Mouse (Mus musculus): Measurements from ENCODE around the gene Onecut1. TPM values are rescaled to one million over a fixed set of nuclear protein-coding genes. Genes with fewer than 3 reads are reported as not detected.

Onecut1 gene
- polyA plus RNA-seq, 1 experiment from 2014 or later, result 14.8 TPM

DNA sequence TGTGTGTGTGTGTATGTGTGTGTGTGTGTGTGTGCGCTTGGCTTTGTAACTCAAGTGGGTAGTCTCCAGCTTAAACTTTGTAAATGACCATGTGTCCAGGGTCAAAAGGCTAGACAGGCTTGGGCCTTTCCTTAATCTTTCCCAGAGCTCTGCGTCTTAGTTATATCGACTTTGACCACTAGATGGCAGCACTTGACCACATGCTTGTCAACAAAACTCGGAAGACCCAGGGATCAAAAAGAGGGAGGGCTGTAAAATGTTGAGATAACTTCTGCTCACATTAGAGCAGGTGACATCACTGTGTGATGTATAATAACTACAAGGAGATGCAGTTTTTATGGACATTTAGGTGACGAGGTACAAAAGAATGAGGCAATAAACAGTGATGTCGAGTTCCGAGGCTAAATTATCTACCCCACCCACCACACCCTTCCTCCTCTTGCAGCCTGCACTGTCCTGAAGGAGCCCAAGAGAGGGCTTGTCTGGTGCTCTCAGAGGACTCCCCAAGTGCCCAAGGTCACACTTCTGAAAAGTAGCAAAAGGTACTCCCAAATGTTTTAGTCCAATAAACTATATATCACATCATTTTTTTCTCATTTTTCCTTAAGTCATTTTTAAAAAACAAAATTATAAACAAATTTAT, 43.3 kb downstream of the Onecut1 start:
- H3K4me3 ChIP-seq (ENCODE audit: low read depth, low read length), result no peak overlapping the region
- H3K9me3 ChIP-seq (ENCODE audit: control insufficient read depth, low read length), result no peaks in the 10 kb centered on the region
- H3K4me1 ChIP-seq (ENCODE audit: control insufficient read depth, insufficient read depth, low read length), result no peaks in the 10 kb centered on the region
- 23% methylated on average over 7 of the region's 7 CpGs for WGBS
- no peak overlapping the region for H3K27ac ChIP-seq (ENCODE audit: low read depth, low read length)
- DNase-seq (ENCODE audit: low spot score, missing footprints) (peak; percentile 98), ATAC-seq (ENCODE audit: low FRiP score) (peak; percentile 69)
- H3K36me3 ChIP-seq (ENCODE audit: control insufficient read depth, insufficient read depth, low read length), result no peaks in the 10 kb centered on the region
- H3K4me2 ChIP-seq, result no peak overlapping the region
- no peak overlapping the region for H3K9ac ChIP-seq (ENCODE audit: low read length)
- H3K27me3 ChIP-seq (ENCODE audit: control insufficient read depth, insufficient read depth, low read length), result no peaks in the 10 kb centered on the region

DNA sequence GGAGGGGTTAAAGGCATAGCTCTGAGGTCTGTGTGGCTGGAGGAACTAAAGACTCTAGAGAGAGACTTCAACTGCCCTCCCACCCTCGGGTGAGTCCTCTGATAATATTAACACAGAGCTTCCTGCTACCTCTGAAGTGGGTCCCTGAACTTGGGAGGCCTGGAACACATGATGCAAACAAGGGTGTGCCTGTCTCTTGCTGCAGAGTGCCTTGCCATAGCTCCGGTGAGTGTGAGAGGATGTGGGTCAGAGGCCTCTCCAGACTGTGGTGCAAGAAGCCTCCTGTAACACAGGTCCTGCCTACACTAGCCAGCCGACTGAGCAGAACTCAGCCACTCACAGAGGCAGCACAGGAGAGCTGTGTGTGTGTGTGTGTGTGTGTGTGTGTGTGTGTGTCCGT, 45.2 kb downstream of the Onecut1 start:
- Histone ChIP-seq H3K4me3 (ENCODE audit: low read depth, low read length) (no peak overlapping the region), H3K27ac (ENCODE audit: low read depth, low read length) (no peak overlapping the region), H3K4me1 (ENCODE audit: control insufficient read depth, insufficient read depth, low read length) (no peaks in the 10 kb centered on the region), H3K27me3 (ENCODE audit: control insufficient read depth, insufficient read depth, low read length) (no peaks in the 10 kb centered on the region), H3K4me2 (no peak overlapping the region), H3K9me3 (ENCODE audit: control insufficient read depth, low read length) (no peaks in the 10 kb centered on the region), H3K36me3 (ENCODE audit: control insufficient read depth, insufficient read depth, low read length) (no peaks in the 10 kb centered on the region), H3K9ac (ENCODE audit: low read length) (no peak overlapping the region)
- ATAC-seq (ENCODE audit: low FRiP score) (no peak), DNase-seq (ENCODE audit: low spot score, missing footprints) (no peak)
- WGBS, result 67% methylated on average over 4 of the region's 4 CpGs

- Histone ChIP-seq H3K4me3 (ENCODE audit: low read depth, low read length) (no peak overlapping the region), H3K9me3 (ENCODE audit: control insufficient read depth, low read length) (no peaks in the 10 kb centered on the region), H3K4me2 (no peak overlapping the region), H3K27me3 (ENCODE audit: control insufficient read depth, insufficient read depth, low read length) (no peaks in the 10 kb centered on the region), H3K9ac (ENCODE audit: low read length) (no peak overlapping the region), H3K36me3 (ENCODE audit: control insufficient read depth, insufficient read depth, low read length) (no peaks in the 10 kb centered on the region), H3K4me1 (ENCODE audit: control insufficient read depth, insufficient read depth, low read length) (no peaks in the 10 kb centered on the region), H3K27ac (ENCODE audit: low read depth, low read length) (no peak overlapping the region)
- DNase-seq (ENCODE audit: low spot score, missing footprints) (no peak), ATAC-seq (ENCODE audit: low FRiP score) (no peak)
- WGBS, result 77% methylated on average over 15 of the region's 15 CpGs
These were observed 47.5 kb downstream of the Onecut1 start for GRCm38 (mm10) chr9:74909245-74909644.

DNA sequence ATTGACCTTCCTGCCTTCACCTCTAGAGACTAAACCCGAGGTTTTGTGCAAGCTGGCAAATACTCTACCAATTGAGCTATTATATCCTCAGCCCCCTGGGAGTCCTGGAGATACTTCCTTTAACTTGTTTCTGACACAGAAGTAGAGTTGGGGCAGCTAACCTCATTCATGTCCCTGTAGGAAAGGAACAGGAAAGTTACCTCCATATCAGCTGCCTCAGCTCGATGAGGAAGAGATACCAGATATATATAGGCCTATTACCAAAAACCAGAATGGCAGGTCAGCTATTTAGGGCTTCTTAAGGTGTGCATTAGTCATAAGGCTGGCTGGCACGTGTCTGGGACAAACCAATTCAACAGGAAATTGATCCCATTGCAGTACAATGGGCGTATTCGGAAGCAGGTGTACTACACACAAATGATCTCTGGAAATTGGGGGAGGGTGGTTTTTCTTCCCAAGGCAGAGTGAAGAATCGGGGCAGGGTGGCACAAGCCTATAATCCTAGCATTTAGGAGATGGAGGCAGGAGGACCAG, 48.6 kb downstream of the Onecut1 start:
- Histone ChIP-seq H3K4me3 (ENCODE audit: low read depth, low read length) (no peak overlapping the region), H3K9me3 (ENCODE audit: control insufficient read depth, low read length) (no peaks in the 10 kb centered on the region), H3K27me3 (ENCODE audit: control insufficient read depth, insufficient read depth, low read length) (no peaks in the 10 kb centered on the region), H3K4me1 (ENCODE audit: control insufficient read depth, insufficient read depth, low read length) (no peaks in the 10 kb centered on the region), H3K9ac (ENCODE audit: low read length) (no peak overlapping the region), H3K27ac (ENCODE audit: low read depth, low read length) (no peak overlapping the region), H3K4me2 (no peak overlapping the region), H3K36me3 (ENCODE audit: control insufficient read depth, insufficient read depth, low read length) (no peaks in the 10 kb centered on the region)
- ATAC-seq (ENCODE audit: low FRiP score) (no peak), DNase-seq (ENCODE audit: low spot score, missing footprints) (no peak)
- 84% methylated on average over 6 of the region's 6 CpGs for WGBS

GRCm38 (mm10) chr9:74911430-74911829, 49.7 kb downstream of the Onecut1 start:
- no peak overlapping the region for H3K4me2 ChIP-seq
- no peak overlapping the region for H3K9ac ChIP-seq (ENCODE audit: low read length)
- no peaks in the 10 kb centered on the region for H3K27me3 ChIP-seq (ENCODE audit: control insufficient read depth, insufficient read depth, low read length)
- H3K36me3 ChIP-seq (ENCODE audit: control insufficient read depth, insufficient read depth, low read length), result no peaks in the 10 kb centered on the region
- DNase-seq (ENCODE audit: low spot score, missing footprints) (peak; percentile 81), ATAC-seq (ENCODE audit: low FRiP score) (no peak)
- WGBS, result 84% methylated on average over 4 of the region's 4 CpGs
- H3K4me3 ChIP-seq (ENCODE audit: low read depth, low read length), result no peak overlapping the region
- H3K4me1 ChIP-seq (ENCODE audit: control insufficient read depth, insufficient read depth, low read length), result no peaks in the 10 kb centered on the region
- H3K27ac ChIP-seq (ENCODE audit: low read depth, low read length), result no peak overlapping the region
- no peaks in the 10 kb centered on the region for H3K9me3 ChIP-seq (ENCODE audit: control insufficient read depth, low read length)

- 66% methylated on average over 2 of the region's 2 CpGs for WGBS
- Histone ChIP-seq H3K9me3 (ENCODE audit: control insufficient read depth, low read length) (no peaks in the 10 kb centered on the region), H3K4me1 (ENCODE audit: control insufficient read depth, insufficient read depth, low read length) (no peaks in the 10 kb centered on the region), H3K4me2 (no peak overlapping the region), H3K9ac (ENCODE audit: low read length) (no peak overlapping the region), H3K27ac (ENCODE audit: low read depth, low read length) (no peak overlapping the region), H3K36me3 (ENCODE audit: control insufficient read depth, insufficient read depth, low read length) (no peaks in the 10 kb centered on the region), H3K27me3 (ENCODE audit: control insufficient read depth, insufficient read depth, low read length) (no peaks in the 10 kb centered on the region), H3K4me3 (ENCODE audit: low read depth, low read length) (no peak overlapping the region)
- no peak for DNase-seq (ENCODE audit: low spot score, missing footprints)
- no peak for ATAC-seq (ENCODE audit: low FRiP score)
These were observed 50.2 kb downstream of the Onecut1 start for GRCm38 (mm10) chr9:74911919-74912318.

DNA sequence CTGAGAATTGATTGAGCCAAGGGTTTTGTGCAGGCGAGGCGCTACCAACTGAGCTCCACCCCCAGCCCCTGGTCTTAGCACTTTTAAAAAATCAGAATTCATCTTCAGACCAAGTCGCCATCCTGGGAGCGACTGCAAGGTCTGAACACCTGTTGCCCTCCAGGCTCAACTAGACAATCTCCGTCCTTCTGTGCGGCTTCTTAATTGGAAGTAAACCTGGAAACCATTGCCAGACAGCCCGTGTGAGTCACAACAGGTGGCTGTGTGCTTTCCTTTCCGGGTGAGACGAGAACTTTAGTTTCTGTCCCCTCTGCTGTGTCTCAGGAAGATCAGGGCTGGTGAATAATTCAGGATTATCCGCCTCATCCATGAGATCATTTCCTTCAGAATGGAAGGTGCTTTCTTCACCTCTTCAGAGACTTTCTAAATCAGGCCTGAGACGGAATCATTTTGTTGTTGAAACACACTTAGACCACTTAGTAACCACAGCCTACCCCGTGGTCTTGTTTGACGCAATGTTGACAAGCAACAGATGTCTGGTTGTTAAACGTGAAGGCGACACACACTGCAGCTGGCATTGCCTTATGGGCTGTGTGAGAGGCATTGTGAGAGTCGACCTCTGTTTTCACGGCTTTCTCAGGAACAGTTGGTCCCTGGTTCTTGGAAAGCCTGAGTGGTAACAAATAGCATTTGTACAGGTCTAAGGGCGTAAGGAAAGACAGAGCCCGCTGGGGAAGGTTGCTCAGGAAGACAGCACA, 51.1 kb downstream of the Onecut1 start:
- no peaks in the 10 kb centered on the region for H3K9me3 ChIP-seq (ENCODE audit: control insufficient read depth, low read length)
- no peak overlapping the region for H3K9ac ChIP-seq (ENCODE audit: low read length)
- no peak overlapping the region for H3K27ac ChIP-seq (ENCODE audit: low read depth, low read length)
- DNase-seq (ENCODE audit: low spot score, missing footprints) (peak; percentile 72), ATAC-seq (ENCODE audit: low FRiP score) (no peak)
- 79% methylated on average over 19 of the region's 19 CpGs for WGBS
- no peaks in the 10 kb centered on the region for H3K36me3 ChIP-seq (ENCODE audit: control insufficient read depth, insufficient read depth, low read length)
- no peaks in the 10 kb centered on the region for H3K27me3 ChIP-seq (ENCODE audit: control insufficient read depth, insufficient read depth, low read length)
- no peak overlapping the region for H3K4me2 ChIP-seq
- no peaks in the 10 kb centered on the region for H3K4me1 ChIP-seq (ENCODE audit: control insufficient read depth, insufficient read depth, low read length)
- no peak overlapping the region for H3K4me3 ChIP-seq (ENCODE audit: low read depth, low read length)

GRCm38 (mm10) chr9:74915611-74916010, 53.9 kb downstream of the Onecut1 start:
- ATAC-seq (ENCODE audit: low FRiP score) (no peak), DNase-seq (ENCODE audit: low spot score, missing footprints) (peak; percentile 60)
- Histone ChIP-seq H3K9me3 (ENCODE audit: control insufficient read depth, low read length) (no peaks in the 10 kb centered on the region), H3K4me2 (no peak overlapping the region), H3K27ac (ENCODE audit: low read depth, low read length) (no peak overlapping the region), H3K9ac (ENCODE audit: low read length) (no peak overlapping the region), H3K4me1 (ENCODE audit: control insufficient read depth, insufficient read depth, low read length) (no peaks in the 10 kb centered on the region), H3K36me3 (ENCODE audit: control insufficient read depth, insufficient read depth, low read length) (no peaks in the 10 kb centered on the region), H3K4me3 (ENCODE audit: low read depth, low read length) (no peak overlapping the region), H3K27me3 (ENCODE audit: control insufficient read depth, insufficient read depth, low read length) (no peaks in the 10 kb centered on the region)
- 93% methylated on average over 3 of the region's 3 CpGs for WGBS

- ATAC-seq (ENCODE audit: low FRiP score), result no peak
These were observed 58.7 kb downstream of the Onecut1 start for GRCm38 (mm10) chr9:74920450-74920849.

More at GRCm38 (mm10) chr9:74920450-74920849, 58.7 kb downstream of the Onecut1 start:
- DNase-seq (ENCODE audit: low spot score, missing footprints), result peak; percentile 23
- Histone ChIP-seq H3K36me3 (ENCODE audit: control insufficient read depth, insufficient read depth, low read length) (no peaks in the 10 kb centered on the region), H3K4me1 (ENCODE audit: control insufficient read depth, insufficient read depth, low read length) (peaks cover 6% of the 10 kb centered on the region; the same call in 1 of the 2 replicates), H3K9me3 (ENCODE audit: control insufficient read depth, low read length) (no peaks in the 10 kb centered on the region), H3K9ac (ENCODE audit: low read length) (no peak overlapping the region), H3K4me2 (no peak overlapping the region), H3K27ac (ENCODE audit: low read depth, low read length) (no peak overlapping the region), H3K4me3 (ENCODE audit: low read depth, low read length) (no peak overlapping the region), H3K27me3 (ENCODE audit: control insufficient read depth, insufficient read depth, low read length) (no peaks in the 10 kb centered on the region)
- WGBS, result 93% methylated on average over 12 of the region's 12 CpGs
